Mouse (Mus musculus) midbrain, embryonic 13.5 days (tissue): ENCODE measurements around the gene Khdrbs1. TPM values are rescaled to one million over a fixed set of nuclear protein-coding genes. Genes with fewer than 3 reads are reported as not detected.

Experiments used
- ATAC-seq: fragments of 200-750 bp; cut with Nextera tagmentation; 2 replicates; pipeline ENCODE4 v1.8.0; 2017; ENCODE audit warnings: mild to moderate bottlenecking, moderate TSS enrichment, moderate library complexity
- H3K27ac ChIP-seq: fragments of 300-500 bp; sonication (generic); 2 replicates; pipeline ENCODE4 v1.5.1; 2015; ENCODE audit warnings: inconsistent platforms, mild to moderate bottlenecking, moderate library complexity
- H3K27me3 ChIP-seq: fragments of 300-500 bp; sonication (generic); 2 replicates; pipeline ENCODE4 v1.6.1; 2015; ENCODE audit warnings: mild to moderate bottlenecking, inconsistent platforms
- H3K36me3 ChIP-seq: fragments of 300-500 bp; sonication (generic); 2 replicates; pipeline ENCODE4 v1.6.1; 2015; ENCODE audit warnings: mild to moderate bottlenecking, inconsistent platforms
- H3K4me1 ChIP-seq: fragments of 300-500 bp; sonication (generic); replicated peaks from 2 replicates; pipeline ENCODE4 v1.6.1; 2015; ENCODE audit warnings: inconsistent platforms
- H3K4me2 ChIP-seq: fragments of 300-500 bp; sonication (generic); replicated peaks from 2 replicates; pipeline ENCODE4 v1.6.1; 2015; ENCODE audit warnings: moderate library complexity, mild to moderate bottlenecking, inconsistent platforms
- H3K4me3 ChIP-seq: fragments of 300-500 bp; sonication (generic); replicated peaks from 2 replicates; pipeline ENCODE4 v1.5.1; 2015; ENCODE audit warnings: mild to moderate bottlenecking, inconsistent platforms
- H3K9ac ChIP-seq: fragments of 300-500 bp; sonication (generic); replicated peaks from 2 replicates; pipeline ENCODE4 v1.6.1; 2015; ENCODE audit warnings: mild to moderate bottlenecking, inconsistent platforms
- H3K9me3 ChIP-seq: fragments of 300-500 bp; sonication (generic); 2 replicates; pipeline ENCODE4 v1.6.1; 2016; ENCODE audit warnings: mild to moderate bottlenecking, inconsistent platforms
- WGBS: fragments of 180-500 bp; shearing (Covaris S2); methylation state at CpG from one replicate; pipeline ENCODE4 v1.1.7; 2015; 5-methylcytosine and 5-hydroxymethylcytosine counted together
- polyA plus RNA-seq: library from polyadenylated mRNA; unstranded; fragments of >200 nt; fragmentation: Nextera tagmentation; extraction: Ambion mirVana; gene quantifications from 2 replicates; pipeline ENCODE4 v1.2.1, GENCODE M21; 2015

Gene Khdrbs1
- polyA plus RNA-seq, 1 experiment from 2014 or later, result 182 TPM

DNA sequence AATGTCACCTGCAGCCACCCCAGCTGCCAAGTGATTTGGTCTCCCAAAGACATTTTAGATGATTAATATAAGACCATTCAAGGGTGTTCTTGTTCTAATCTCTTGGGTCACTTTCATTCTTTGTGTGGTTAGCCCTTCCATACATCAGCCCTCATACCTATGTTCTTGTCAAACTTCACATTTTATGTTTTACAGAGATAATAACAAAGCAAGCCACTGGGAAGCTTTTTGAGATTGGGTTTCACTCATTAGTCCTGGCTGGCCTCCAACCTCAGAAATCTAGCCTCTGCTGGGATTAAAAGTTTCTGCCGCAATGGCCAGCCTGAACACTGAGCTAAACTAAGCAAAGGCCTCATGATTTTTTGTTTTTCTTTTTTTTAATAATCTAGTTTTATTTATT lies 41.9 kb downstream of the Khdrbs1 start:
- H3K36me3 ChIP-seq, result peaks cover 21% of the 10 kb centered on the region
- H3K27me3 ChIP-seq, result no peaks in the 10 kb centered on the region
- H3K9ac ChIP-seq, result no peak overlapping the region
- H3K4me1 ChIP-seq, result peaks cover 52% of the 10 kb centered on the region
- H3K4me2 ChIP-seq, result no peak overlapping the region
- H3K4me3 ChIP-seq, result no peak overlapping the region
- ATAC-seq, result no peak
- 85% methylated on average over 1 of the region's 1 CpGs for WGBS
- no peak overlapping the region for H3K27ac ChIP-seq
- no peaks in the 10 kb centered on the region for H3K9me3 ChIP-seq

- Histone ChIP-seq H3K36me3 (peaks cover 19% of the 10 kb centered on the region), H3K4me1 (peaks cover 39% of the 10 kb centered on the region), H3K9me3 (no peaks in the 10 kb centered on the region), H3K9ac (peak overlapping the region; percentile 79), H3K4me2 (peak overlapping the region; percentile 57), H3K27me3 (no peaks in the 10 kb centered on the region), H3K4me3 (peak overlapping the region; percentile 68), H3K27ac (peak overlapping the region; percentile 99)
- 82% methylated on average over 7 of the region's 7 CpGs for WGBS
- no peak for ATAC-seq
Measured at GRCm38 (mm10) chr4:129697191-129697590, 44.9 kb downstream of the Khdrbs1 start.

DNA sequence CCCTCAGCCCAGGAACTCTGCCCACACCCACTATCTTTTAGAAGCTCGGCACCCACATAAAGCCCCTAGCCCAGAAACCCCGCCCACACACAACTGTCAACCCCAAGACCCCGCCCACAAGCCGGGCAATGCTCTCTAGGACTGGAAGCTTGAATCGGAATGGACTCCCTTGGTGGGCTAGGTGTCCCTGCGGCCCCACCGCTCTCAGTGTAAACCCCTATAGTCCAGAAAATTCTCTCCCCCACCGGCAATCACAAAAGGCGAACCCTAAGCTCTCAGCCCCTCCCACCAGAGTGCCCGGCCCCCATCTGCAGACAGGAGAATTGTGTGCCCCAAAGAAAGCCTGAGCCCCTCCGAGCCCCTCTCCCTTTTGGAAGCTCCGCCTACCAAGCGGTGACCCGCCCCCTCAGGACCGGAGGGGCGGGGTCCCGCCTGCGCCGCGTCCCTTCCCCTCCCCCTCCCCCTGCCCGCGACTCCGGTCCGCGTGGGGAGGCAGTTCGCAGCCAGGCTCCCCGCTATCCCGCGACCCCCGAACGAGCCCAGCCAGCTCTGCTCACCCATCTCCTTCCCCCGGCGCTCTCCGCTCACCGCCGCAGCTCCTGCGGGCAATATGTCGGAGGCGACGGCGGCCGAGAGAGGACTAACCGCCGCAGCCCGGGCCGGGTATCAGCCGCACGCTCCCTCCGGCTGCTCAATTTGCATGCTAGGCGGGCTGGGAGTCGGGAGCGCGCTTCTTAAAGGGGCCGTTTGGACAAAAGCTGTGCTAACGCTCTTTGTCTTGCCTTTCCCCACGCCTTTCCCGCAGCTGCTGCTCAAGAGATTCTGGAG lies 45.7 kb downstream of the Khdrbs1 start, which contains the start of gene Tmem39b:
Gene Tmem39b, minus strand, starts transcription at position 681 of the 828 bp plus-strand sequence.
- Histone ChIP-seq H3K9ac (peak within 1 kb of the TSS; percentile 79), H3K4me1 (peaks cover 31% of the 10 kb centered on the region), H3K9me3 (no peaks in the 10 kb centered on the region), H3K4me3 (peak within 1 kb of the TSS; percentile 68), H3K27me3 (no peaks in the 10 kb centered on the region), H3K4me2 (peak within 1 kb of the TSS; percentile 57), H3K36me3 (peaks cover 27% of the 10 kb centered on the region), H3K27ac (peak within 1 kb of the TSS; percentile 99)
- under 1% methylated on average over 53 of the region's 57 CpGs for WGBS
- peak; percentile 91 for ATAC-seq

GRCm38 (mm10) chr4:129695815-129696157 lies 46.3 kb downstream of the Khdrbs1 start:
- Histone ChIP-seq H3K4me2 (peak overlapping the region; percentile 55), H3K36me3 (peaks cover 33% of the 10 kb centered on the region), H3K4me3 (peak overlapping the region; percentile 68), H3K27me3 (no peaks in the 10 kb centered on the region), H3K4me1 (peaks cover 25% of the 10 kb centered on the region), H3K9me3 (no peaks in the 10 kb centered on the region), H3K9ac (peak overlapping the region; percentile 79), H3K27ac (peak overlapping the region; percentile 99)
- 25% methylated on average over 6 of the region's 6 CpGs for WGBS
- no peak; the same call in 1 of the 2 replicates for ATAC-seq

- Histone ChIP-seq H3K4me1 (no peaks in the 10 kb centered on the region), H3K9ac (no peak overlapping the region), H3K9me3 (no peaks in the 10 kb centered on the region), H3K27me3 (no peaks in the 10 kb centered on the region), H3K4me3 (no peak overlapping the region), H3K27ac (no peak overlapping the region), H3K4me2 (no peak overlapping the region), H3K36me3 (peaks cover 95% of the 10 kb centered on the region)
- ATAC-seq, result no peak
- WGBS, result 92% methylated on average over 6 of the region's 6 CpGs
Measured at GRCm38 (mm10) chr4:129684531-129684930, 57.6 kb downstream of the Khdrbs1 start.

DNA sequence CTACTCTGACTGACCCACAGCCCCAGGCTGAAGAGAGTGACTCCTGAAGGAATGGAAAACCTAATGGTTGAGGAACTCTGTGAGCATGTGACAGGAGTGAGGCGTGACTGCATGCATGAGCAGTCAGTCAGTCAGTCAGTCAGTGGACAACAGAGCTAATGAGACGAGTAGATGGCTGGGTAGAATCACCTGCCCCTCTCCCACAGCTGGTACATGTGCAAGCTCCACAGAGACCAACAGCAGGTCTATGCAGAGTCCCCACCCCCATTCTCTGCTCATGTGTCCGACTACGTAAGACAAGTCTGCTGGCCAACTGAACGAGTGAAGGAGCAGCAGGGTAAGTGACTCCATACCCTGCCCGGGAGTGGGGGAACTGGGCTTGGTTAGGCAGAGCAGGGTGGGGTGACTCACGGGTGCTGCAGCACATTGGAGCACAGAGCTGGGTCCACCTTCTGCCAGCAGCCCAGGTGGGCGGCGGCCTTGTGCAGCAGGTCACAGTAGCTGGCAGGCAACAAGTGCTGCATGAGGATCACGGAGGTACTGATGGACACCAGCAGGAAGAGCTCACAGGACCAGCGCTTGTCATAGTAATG lies 58.1 kb downstream of the Khdrbs1 start:
- ATAC-seq, result no peak
- WGBS, result 89% methylated on average over 11 of the region's 11 CpGs

GRCm38 (mm10) chr4:129681837-129682236 lies 60.3 kb downstream of the Khdrbs1 start:
- Histone ChIP-seq H3K9ac (no peak overlapping the region), H3K9me3 (no peaks in the 10 kb centered on the region), H3K4me2 (no peak overlapping the region), H3K36me3 (peaks cover 95% of the 10 kb centered on the region), H3K4me3 (no peak overlapping the region), H3K4me1 (no peaks in the 10 kb centered on the region), H3K27me3 (no peaks in the 10 kb centered on the region), H3K27ac (no peak overlapping the region)
- WGBS, result 96% methylated on average over 11 of the region's 11 CpGs
- ATAC-seq, result no peak

More for the DNA sequence above, 58.1 kb downstream of the Khdrbs1 start:
- no peaks in the 10 kb centered on the region for H3K27me3 ChIP-seq
- H3K4me1 ChIP-seq, result no peaks in the 10 kb centered on the region
- H3K9me3 ChIP-seq, result no peaks in the 10 kb centered on the region
- no peak overlapping the region for H3K9ac ChIP-seq
- peaks cover 94% of the 10 kb centered on the region for H3K36me3 ChIP-seq
- no peak overlapping the region for H3K4me3 ChIP-seq
- H3K4me2 ChIP-seq, result no peak overlapping the region
- H3K27ac ChIP-seq, result no peak overlapping the region

DNA sequence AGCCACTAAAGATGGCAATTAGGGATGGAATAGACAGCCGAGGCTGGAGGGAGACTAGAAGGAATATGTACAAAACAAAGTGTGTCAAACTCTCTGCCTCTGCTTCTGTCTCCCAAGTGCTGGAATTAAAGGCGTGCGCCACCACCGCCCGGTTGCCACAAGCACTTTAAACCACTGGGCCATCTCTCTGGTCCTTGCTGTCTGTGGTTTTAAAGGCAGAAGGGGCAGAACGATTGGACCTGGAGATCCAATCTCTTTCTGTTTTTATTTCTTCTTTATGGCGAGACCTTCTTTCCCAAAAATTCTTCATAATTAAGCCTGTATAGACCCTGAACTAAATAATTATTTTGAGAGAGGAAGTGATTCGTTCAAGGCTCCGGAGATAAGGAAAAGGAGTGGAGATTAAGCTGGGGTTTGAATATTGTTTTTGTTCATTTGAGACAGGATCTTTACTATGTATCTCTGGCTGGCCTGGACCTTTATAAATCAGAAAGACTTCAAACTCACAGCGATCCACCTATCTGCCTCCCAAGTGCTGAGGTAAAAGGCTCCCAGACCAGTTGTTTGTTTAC lies 69.1 kb downstream of the Khdrbs1 start:
- WGBS, result 8% methylated on average over 10 of the region's 10 CpGs

DNA sequence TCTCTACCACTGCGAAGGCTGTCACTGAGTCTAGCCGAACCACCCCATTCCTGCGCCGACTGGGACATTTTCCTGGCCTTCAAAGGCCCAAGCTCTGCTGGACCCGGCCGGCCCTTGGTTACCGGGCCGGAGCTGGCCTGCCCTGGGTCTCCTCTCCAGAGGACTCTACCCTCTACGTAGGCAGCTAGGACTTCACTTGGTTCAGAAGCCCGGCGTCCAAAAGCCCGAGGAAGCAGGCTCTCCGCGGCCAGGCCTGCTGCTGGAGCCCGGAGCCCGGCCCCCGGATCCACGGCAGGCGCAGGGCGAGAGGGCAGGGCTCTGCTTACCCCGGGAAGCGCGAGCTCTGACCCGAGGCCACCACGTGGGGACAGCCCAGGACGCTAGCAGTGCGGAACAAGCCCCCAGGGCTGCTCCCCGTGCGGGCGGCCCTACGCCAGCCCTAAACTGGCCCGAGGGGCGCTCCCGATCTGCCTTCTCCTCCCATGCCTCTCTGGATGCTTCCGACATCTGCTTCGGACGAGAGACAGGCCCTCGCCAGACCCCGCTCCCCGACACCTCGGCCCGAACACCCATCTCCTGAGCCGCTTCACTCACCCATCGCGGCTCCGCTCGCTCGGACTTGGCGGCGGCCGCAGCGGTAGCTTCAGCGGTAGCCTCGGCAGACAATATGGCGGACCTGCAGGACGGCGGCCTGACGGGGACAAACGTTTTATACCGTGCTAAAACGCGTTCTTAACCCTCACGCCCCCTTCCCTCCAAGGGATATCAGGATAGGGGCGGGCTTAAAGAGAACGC lies 69.8 kb downstream of the Khdrbs1 start, which contains the start of gene Kpna6:
Gene Kpna6, minus strand, starts transcription at position 685 of the 795 bp plus-strand sequence.
- Histone ChIP-seq H3K27ac (peak within 1 kb of the TSS; percentile 93), H3K4me2 (peak within 1 kb of the TSS; percentile 89), H3K9ac (peak within 1 kb of the TSS; percentile 93), H3K9me3 (no peaks in the 10 kb centered on the region), H3K4me1 (peaks cover 20% of the 10 kb centered on the region), H3K27me3 (no peaks in the 10 kb centered on the region), H3K4me3 (peak within 1 kb of the TSS; percentile 93), H3K36me3 (peaks cover 20% of the 10 kb centered on the region)
- WGBS, result under 1% methylated on average over 64 of the region's 65 CpGs
- peak; percentile 91 for ATAC-seq

More for the DNA sequence above, 69.1 kb downstream of the Khdrbs1 start:
- H3K36me3 ChIP-seq, result peaks cover 26% of the 10 kb centered on the region
- H3K9ac ChIP-seq, result peak overlapping the region; percentile 47; the same call in 1 of the 2 replicates
- H3K27me3 ChIP-seq, result no peaks in the 10 kb centered on the region
- H3K4me1 ChIP-seq, result peaks cover 20% of the 10 kb centered on the region
- H3K27ac ChIP-seq, result peak overlapping the region; percentile 93
- no peaks in the 10 kb centered on the region for H3K9me3 ChIP-seq
- peak overlapping the region; percentile 93 for H3K4me3 ChIP-seq
- H3K4me2 ChIP-seq, result peak overlapping the region; percentile 89
- ATAC-seq, result no peak

DNA sequence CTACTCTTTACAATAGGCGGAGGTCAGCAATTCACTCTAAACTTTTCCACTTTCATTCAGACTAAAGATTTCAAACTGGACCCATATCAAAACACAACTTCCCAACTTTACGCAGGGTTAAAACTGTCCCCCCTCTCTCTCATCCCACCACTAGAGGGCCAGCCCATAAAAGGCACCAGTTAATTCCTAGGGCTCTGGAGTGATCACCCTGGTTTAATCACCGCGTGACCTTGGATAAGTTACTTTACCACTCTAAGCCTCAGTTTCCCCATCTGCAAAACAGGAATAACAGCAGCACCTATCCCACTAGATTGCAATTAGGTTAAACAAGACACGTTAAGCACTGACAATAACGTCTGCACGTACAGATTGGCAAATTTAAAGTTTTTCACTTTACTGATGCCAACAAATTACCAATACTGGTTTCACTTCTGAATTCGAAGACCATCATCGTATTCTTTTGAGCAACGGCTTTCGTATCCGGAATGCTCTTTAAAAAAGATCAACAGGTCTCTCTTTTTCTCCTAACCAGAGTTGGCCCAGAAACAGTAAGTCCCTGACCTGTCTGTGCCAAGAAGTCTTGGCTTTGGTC lies 70.5 kb downstream of the Khdrbs1 start:
- no peaks in the 10 kb centered on the region for H3K27me3 ChIP-seq
- H3K36me3 ChIP-seq, result peaks cover 13% of the 10 kb centered on the region
- ATAC-seq, result peak; percentile 19; the same call in 1 of the 2 replicates
- H3K9ac ChIP-seq, result peak overlapping the region; percentile 93
- WGBS, result 8% methylated on average over 12 of the region's 12 CpGs
- peak overlapping the region; percentile 93; the same call in 1 of the 2 replicates for H3K27ac ChIP-seq
- peak overlapping the region; percentile 89 for H3K4me2 ChIP-seq
- H3K4me1 ChIP-seq, result peaks cover 20% of the 10 kb centered on the region
- H3K4me3 ChIP-seq, result peak overlapping the region; percentile 93
- H3K9me3 ChIP-seq, result no peaks in the 10 kb centered on the region

GRCm38 (mm10) chr4:129662255-129662813 lies 79.8 kb downstream of the Khdrbs1 start:
- ATAC-seq, result no peak
- WGBS, result 86% methylated on average over 3 of the region's 3 CpGs
- Histone ChIP-seq H3K4me2 (no peak overlapping the region), H3K36me3 (peaks cover 42% of the 10 kb centered on the region), H3K4me3 (no peak overlapping the region), H3K9ac (no peak overlapping the region), H3K27ac (no peak overlapping the region), H3K9me3 (no peaks in the 10 kb centered on the region), H3K4me1 (no peaks in the 10 kb centered on the region; the same call in 1 of the 2 replicates), H3K27me3 (no peaks in the 10 kb centered on the region)
